Mouse (Mus musculus) CD8-positive naive resting alpha-beta T cell, adult 2 months (primary cell): ENCODE results near the gene Lpp.

Experiments
- DNase-seq, 2 experiments: peaks; one replicate each; pipeline ENCODE4 v3.0.0; 2022; ENCODE audit warnings: low read depth in 2 of 2, low spot score in 2 of 2

The Lpp gene

GRCm38 (mm10) chr16:25037361-25037760 is 644.1 kb downstream of the Lpp start:
- DNase-seq, result no peak

DNA sequence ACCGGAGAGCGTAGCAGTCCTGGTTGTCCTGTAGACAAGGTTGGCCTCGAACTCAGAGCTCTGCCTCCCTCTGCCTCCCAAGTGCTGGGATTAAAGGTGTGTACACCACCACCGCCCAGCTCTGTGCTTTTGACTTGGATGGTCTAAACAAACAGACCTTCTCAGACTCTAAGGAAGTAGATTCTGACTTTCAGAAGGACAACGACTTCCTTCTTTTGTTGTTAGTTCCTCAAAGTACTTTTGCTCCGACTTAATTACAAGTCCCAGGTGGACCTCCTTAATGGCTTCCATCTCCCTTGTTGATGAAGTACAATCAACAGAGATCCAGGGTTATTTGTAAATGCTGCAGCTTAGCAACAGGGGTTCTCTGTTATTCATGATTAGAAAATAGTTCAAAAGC is 645.2 kb downstream of the Lpp start:
- no peak for DNase-seq

DNA sequence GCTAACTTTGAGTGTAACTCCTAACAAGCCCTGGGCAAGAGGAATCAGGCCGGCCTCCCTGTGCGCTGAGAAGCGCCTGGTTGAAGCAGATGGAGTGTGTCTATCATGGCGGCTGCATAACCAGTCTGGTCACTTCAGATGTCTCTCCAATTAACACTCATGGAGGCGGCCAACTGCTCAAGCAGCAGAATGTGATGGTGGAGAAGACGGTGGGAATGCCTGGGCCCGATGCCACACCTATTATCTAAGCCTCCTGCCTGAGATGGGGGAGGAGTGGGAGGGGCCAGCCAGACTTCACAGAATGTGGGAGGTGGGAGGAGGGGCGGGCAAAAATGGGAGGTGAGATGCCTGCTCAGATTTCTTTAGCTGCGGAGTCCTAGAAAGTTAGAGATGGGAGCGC is 646.6 kb downstream of the Lpp start:
- DNase-seq, result no peak

- DNase-seq, result no peak
Measured at GRCm38 (mm10) chr16:25041165-25041564, 647.9 kb downstream of the Lpp start.

GRCm38 (mm10) chr16:25041855-25042529 is 648.7 kb downstream of the Lpp start:
- no peak for DNase-seq
